Mouse (Mus musculus) embryonic facial prominence, embryonic 12.5 days (tissue): ENCODE measurements around the gene Exoc1. TPM values are rescaled to one million over a fixed set of nuclear protein-coding genes. Genes with fewer than 3 reads are reported as not detected.

Experiments used
- ATAC-seq: fragments of 200-750 bp; cut with Nextera tagmentation; 2 replicates; pipeline ENCODE4 v1.8.0; 2017; ENCODE audit not compliant: insufficient number of reproducible peaks, insufficient read depth, low FRiP score, low TSS enrichment
- H3K27ac ChIP-seq: fragments of 300-500 bp; sonication (generic); 2 replicates; pipeline ENCODE4 v1.5.1; 2016; ENCODE audit warnings: mild to moderate bottlenecking
- H3K27me3 ChIP-seq: fragments of 300-500 bp; sonication (generic); 2 replicates; pipeline ENCODE4 v1.6.1; 2016; ENCODE audit warnings: mild to moderate bottlenecking, moderate library complexity
- H3K36me3 ChIP-seq: fragments of 300-500 bp; sonication (generic); 2 replicates; pipeline ENCODE4 v1.6.1; 2016; ENCODE audit warnings: mild to moderate bottlenecking
- H3K4me1 ChIP-seq: fragments of 300-500 bp; sonication (generic); 2 replicates; pipeline ENCODE4 v1.6.1; 2016
- H3K4me2 ChIP-seq: fragments of 300-500 bp; sonication (generic); replicated peaks from 2 replicates; pipeline ENCODE4 v1.6.1; 2016; ENCODE audit warnings: mild to moderate bottlenecking, moderate library complexity
- H3K4me3 ChIP-seq: fragments of 300-500 bp; sonication (generic); 2 replicates; pipeline ENCODE4 v1.5.1; 2016; ENCODE audit warnings: mild to moderate bottlenecking
- H3K9ac ChIP-seq: fragments of 300-500 bp; sonication (generic); 2 replicates; pipeline ENCODE4 v1.6.1; 2016; ENCODE audit warnings: mild to moderate bottlenecking, moderate library complexity
- H3K9me3 ChIP-seq: fragments of 300-500 bp; sonication (generic); 2 replicates; pipeline ENCODE4 v1.6.1; 2016; ENCODE audit warnings: mild to moderate bottlenecking, moderate library complexity
- WGBS: fragments of 180-500 bp; shearing (Covaris S2); methylation state at CpG from one replicate; pipeline ENCODE4 v1.1.7; 2016; 5-methylcytosine and 5-hydroxymethylcytosine counted together
- polyA plus RNA-seq: library from polyadenylated mRNA; unstranded; fragments of >200 nt; fragmentation: Nextera tagmentation; extraction: Ambion mirVana; gene quantifications from 2 replicates; pipeline ENCODE4 v1.2.1, GENCODE M21; 2016

Exoc1 gene
- 41.1 and 43.3 TPM in 2 replicates for polyA plus RNA-seq

GRCm38 (mm10) chr5:76529040-76529703 is at the start of gene Exoc1:
Exoc1 (plus strand) TSS chr5:76529311.
- no peaks in the 10 kb centered on the region for H3K27me3 ChIP-seq
- H3K27ac ChIP-seq = peak within 1 kb of the TSS; percentile 85
- peak; percentile 98 for ATAC-seq

GRCm38 (mm10) chr5:76483811-76484210 is 45.3 kb upstream of the Exoc1 start, which contains the start of gene Gm7271:
Gm7271 (plus strand) TSS chr5:76484040.
- 34% methylated on average over 5 of the region's 5 CpGs for WGBS
- no peak within 1 kb of the TSS for H3K4me2 ChIP-seq

More at GRCm38 (mm10) chr5:76529040-76529703, at the start of gene Exoc1:
- H3K4me3 ChIP-seq = peak within 1 kb of the TSS; percentile 96
- 1% methylated on average over 39 of the region's 39 CpGs for WGBS
- peak within 1 kb of the TSS; percentile 77 for H3K9ac ChIP-seq
- peaks cover 10% of the 10 kb centered on the region for H3K4me1 ChIP-seq
- H3K36me3 ChIP-seq = 0 out of 2 replicates have a peak, but pooled peaks cover 4% of the 10 kb centered on the region
- no peaks in the 10 kb centered on the region for H3K9me3 ChIP-seq
- H3K4me2 ChIP-seq = peak within 1 kb of the TSS; percentile 93

GRCm38 (mm10) chr5:76495126-76495525 is 34.0 kb upstream of the Exoc1 start:
- no peak for ATAC-seq

More at GRCm38 (mm10) chr5:76483811-76484210, 45.3 kb upstream of the Exoc1 start, which contains the start of gene Gm7271:
- Histone ChIP-seq H3K36me3 (no peaks in the 10 kb centered on the region), H3K27me3 (no peaks in the 10 kb centered on the region), H3K9ac (no peak within 1 kb of the TSS), H3K4me1 (no peaks in the 10 kb centered on the region), H3K9me3 (no peaks in the 10 kb centered on the region), H3K27ac (no peak within 1 kb of the TSS), H3K4me3 (no peak within 1 kb of the TSS)
- no peak for ATAC-seq

GRCm38 (mm10) chr5:76522446-76522845 is 6.7 kb upstream of the Exoc1 start:
- ATAC-seq = no peak
- WGBS = 91% methylated on average over 1 of the region's 1 CpGs
- Histone ChIP-seq H3K4me1 (no peaks in the 10 kb centered on the region), H3K36me3 (no peaks in the 10 kb centered on the region), H3K4me3 (no peak overlapping the region), H3K27me3 (no peaks in the 10 kb centered on the region), H3K4me2 (no peak overlapping the region), H3K9ac (no peak overlapping the region), H3K9me3 (no peaks in the 10 kb centered on the region), H3K27ac (no peak overlapping the region)

More at GRCm38 (mm10) chr5:76495126-76495525, 34.0 kb upstream of the Exoc1 start:
- Histone ChIP-seq H3K4me1 (no peaks in the 10 kb centered on the region), H3K27me3 (no peaks in the 10 kb centered on the region), H3K4me2 (no peak overlapping the region), H3K9me3 (no peaks in the 10 kb centered on the region), H3K9ac (no peak overlapping the region), H3K27ac (no peak overlapping the region), H3K36me3 (no peaks in the 10 kb centered on the region), H3K4me3 (no peak overlapping the region)
- 83% methylated on average over 13 of the region's 13 CpGs for WGBS

GRCm38 (mm10) chr5:76524623-76525022 is 4.5 kb upstream of the Exoc1 start:
- 73% methylated on average over 5 of the region's 5 CpGs for WGBS
- ATAC-seq = no peak
- no peaks in the 10 kb centered on the region for H3K36me3 ChIP-seq
- no peak overlapping the region for H3K4me2 ChIP-seq
- no peak overlapping the region for H3K4me3 ChIP-seq
- no peaks in the 10 kb centered on the region for H3K4me1 ChIP-seq
- H3K27me3 ChIP-seq = no peaks in the 10 kb centered on the region
- no peak overlapping the region for H3K27ac ChIP-seq
- no peaks in the 10 kb centered on the region for H3K9me3 ChIP-seq
- H3K9ac ChIP-seq = no peak overlapping the region

GRCm38 (mm10) chr5:76525066-76525465 is 4.0 kb upstream of the Exoc1 start:
- H3K9ac ChIP-seq = no peak overlapping the region
- 56% methylated on average over 4 of the region's 4 CpGs for WGBS
- no peaks in the 10 kb centered on the region for H3K9me3 ChIP-seq
- no peaks in the 10 kb centered on the region for H3K36me3 ChIP-seq
- no peak overlapping the region for H3K4me3 ChIP-seq
- H3K27ac ChIP-seq = no peak overlapping the region
- no peaks in the 10 kb centered on the region for H3K27me3 ChIP-seq
- no peak for ATAC-seq
- H3K4me2 ChIP-seq = no peak overlapping the region
- H3K4me1 ChIP-seq = peaks cover 4% of the 10 kb centered on the region

GRCm38 (mm10) chr5:76525829-76526228 is 3.3 kb upstream of the Exoc1 start:
- Histone ChIP-seq H3K9me3 (no peaks in the 10 kb centered on the region), H3K27me3 (no peaks in the 10 kb centered on the region), H3K4me2 (no peak overlapping the region), H3K27ac (no peak overlapping the region), H3K4me1 (peaks cover 10% of the 10 kb centered on the region), H3K9ac (no peak overlapping the region), H3K4me3 (no peak overlapping the region), H3K36me3 (no peaks in the 10 kb centered on the region)
- 51% methylated on average over 2 of the region's 2 CpGs for WGBS
- no peak for ATAC-seq

- ATAC-seq = 0 out of 2 replicates have a peak, but pooled peaks have one; percentile 11
- peak overlapping the region; percentile 85; the same call in 1 of the 2 replicates for H3K27ac ChIP-seq
- WGBS = 12% methylated on average over 9 of the region's 9 CpGs
- 0 out of 2 replicates have a peak, but pooled peaks cover 4% of the 10 kb centered on the region for H3K36me3 ChIP-seq
- no peaks in the 10 kb centered on the region for H3K27me3 ChIP-seq
- H3K9me3 ChIP-seq = no peaks in the 10 kb centered on the region
- H3K9ac ChIP-seq = peak overlapping the region; percentile 77
- peak overlapping the region; percentile 96 for H3K4me3 ChIP-seq
- peaks cover 10% of the 10 kb centered on the region for H3K4me1 ChIP-seq
- peak overlapping the region; percentile 93 for H3K4me2 ChIP-seq
These were observed 574 bp downstream of the Exoc1 start for GRCm38 (mm10) chr5:76529704-76530066.

GRCm38 (mm10) chr5:76533186-76533585 is 4.1 kb downstream of the Exoc1 start:
- no peak overlapping the region for H3K27ac ChIP-seq
- no peaks in the 10 kb centered on the region for H3K9me3 ChIP-seq
- no peak overlapping the region for H3K4me3 ChIP-seq
- no peak overlapping the region for H3K9ac ChIP-seq
- peaks cover 28% of the 10 kb centered on the region for H3K36me3 ChIP-seq
- WGBS = 87% methylated on average over 6 of the region's 6 CpGs
- H3K4me2 ChIP-seq = no peak overlapping the region
- H3K27me3 ChIP-seq = no peaks in the 10 kb centered on the region
- peaks cover 10% of the 10 kb centered on the region for H3K4me1 ChIP-seq
- no peak for ATAC-seq

GRCm38 (mm10) chr5:76536231-76536630 is 7.1 kb downstream of the Exoc1 start:
- H3K4me3 ChIP-seq = no peak overlapping the region
- no peak for ATAC-seq
- H3K36me3 ChIP-seq = peaks cover 37% of the 10 kb centered on the region
- WGBS = 78% methylated on average over 1 of the region's 1 CpGs
- H3K27me3 ChIP-seq = no peaks in the 10 kb centered on the region
- no peak overlapping the region for H3K27ac ChIP-seq
- no peaks in the 10 kb centered on the region for H3K4me1 ChIP-seq
- no peaks in the 10 kb centered on the region for H3K9me3 ChIP-seq
- no peak overlapping the region for H3K9ac ChIP-seq
- no peak overlapping the region for H3K4me2 ChIP-seq

- no peak overlapping the region for H3K9ac ChIP-seq
- no peaks in the 10 kb centered on the region for H3K4me1 ChIP-seq
- no peaks in the 10 kb centered on the region for H3K9me3 ChIP-seq
- H3K36me3 ChIP-seq = peaks cover 45% of the 10 kb centered on the region
- H3K27ac ChIP-seq = no peak overlapping the region
- no peak overlapping the region for H3K4me2 ChIP-seq
- H3K27me3 ChIP-seq = no peaks in the 10 kb centered on the region
- no peak overlapping the region for H3K4me3 ChIP-seq
- WGBS = 94% methylated on average over 10 of the region's 10 CpGs
- no peak for ATAC-seq
These were observed 8.5 kb downstream of the Exoc1 start for GRCm38 (mm10) chr5:76537578-76537977.

GRCm38 (mm10) chr5:76540181-76540580 is 11.1 kb downstream of the Exoc1 start:
- no peak for ATAC-seq
- Histone ChIP-seq H3K4me1 (no peaks in the 10 kb centered on the region), H3K4me2 (no peak overlapping the region), H3K27ac (no peak overlapping the region), H3K4me3 (no peak overlapping the region), H3K27me3 (no peaks in the 10 kb centered on the region), H3K36me3 (peaks cover 62% of the 10 kb centered on the region), H3K9ac (no peak overlapping the region), H3K9me3 (no peaks in the 10 kb centered on the region)
- 89% methylated on average over 8 of the region's 8 CpGs for WGBS
